Mouse (Mus musculus): ENCODE data around the gene Lta.

The Lta gene

GRCm38 (mm10) chr17:35210593-35210992 is 5.4 kb upstream of the Lta start:
- no peak for DNase-seq (ENCODE audit: low spot score in 2 of 2)

- no peak for DNase-seq (ENCODE audit: low spot score in 2 of 2)
These were observed 4.8 kb upstream of the Lta start for GRCm38 (mm10) chr17:35209785-35210535.

GRCm38 (mm10) chr17:35205380-35205769 is 224 bp upstream of the Lta start:
- no peak for DNase-seq (ENCODE audit: low spot score in 2 of 2)

- DNase-seq (ENCODE audit: low spot score in 2 of 2): no peak
These were observed 2.7 kb downstream of the Lta start for GRCm38 (mm10) chr17:35202442-35202841.

GRCm38 (mm10) chr17:35201787-35202186 is 3.4 kb downstream of the Lta start, which contains the start of gene Tnf:
TSS of gene Tnf (minus strand) at chr17:35202007.
- DNase-seq (ENCODE audit: low spot score in 2 of 2): no peak

- DNase-seq (ENCODE audit: low spot score in 2 of 2): no peak
These were observed 4.0 kb downstream of the Lta start for GRCm38 (mm10) chr17:35201128-35201527.

- no peak for DNase-seq (ENCODE audit: low spot score in 2 of 2)
These were observed 4.8 kb downstream of the Lta start for GRCm38 (mm10) chr17:35200398-35200797.

GRCm38 (mm10) chr17:35198946-35199345 is 6.2 kb downstream of the Lta start:
- no peak for DNase-seq (ENCODE audit: low spot score in 2 of 2)

GRCm38 (mm10) chr17:35198029-35198428 is 7.1 kb downstream of the Lta start:
- DNase-seq (ENCODE audit: low spot score in 2 of 2): no peak

- no peak for DNase-seq (ENCODE audit: low spot score in 2 of 2)
These were observed 8.0 kb downstream of the Lta start for GRCm38 (mm10) chr17:35197126-35197525.

GRCm38 (mm10) chr17:35196321-35196641 is 8.9 kb downstream of the Lta start:
- DNase-seq (ENCODE audit: low spot score in 2 of 2): no peak

GRCm38 (mm10) chr17:35195631-35196320 is 9.4 kb downstream of the Lta start:
- DNase-seq (ENCODE audit: low spot score in 2 of 2): peak; percentile 65 to 76

GRCm38 (mm10) chr17:35194844-35195630 is 10.1 kb downstream of the Lta start:
- no peak for DNase-seq (ENCODE audit: low spot score in 2 of 2)

GRCm38 (mm10) chr17:35193881-35194843 is 11.0 kb downstream of the Lta start, which contains the start of gene Ltb:
TSS of gene Ltb (plus strand) at chr17:35194439.
- DNase-seq (ENCODE audit: low spot score in 2 of 2): no peak

GRCm38 (mm10) chr17:35192924-35193323 is 12.2 kb downstream of the Lta start:
- DNase-seq (ENCODE audit: low spot score in 2 of 2): no peak

- DNase-seq (ENCODE audit: low spot score in 2 of 2): no peak
These were observed 13.4 kb downstream of the Lta start for GRCm38 (mm10) chr17:35191723-35192122.

GRCm38 (mm10) chr17:35190096-35190495 is 15.1 kb downstream of the Lta start:
- no peak for DNase-seq (ENCODE audit: low spot score in 2 of 2)

GRCm38 (mm10) chr17:35189186-35189585 is 16.0 kb downstream of the Lta start:
- DNase-seq (ENCODE audit: low spot score in 2 of 2): no peak

- DNase-seq (ENCODE audit: low spot score in 2 of 2): no peak
These were observed 17.1 kb downstream of the Lta start, which contains the start of gene Lst1 for GRCm38 (mm10) chr17:35187959-35188610. TSS of gene Lst1 (minus strand) at chr17:35188439.

- DNase-seq (ENCODE audit: low spot score in 2 of 2): no peak
These were observed 17.8 kb downstream of the Lta start for GRCm38 (mm10) chr17:35187345-35187744.

GRCm38 (mm10) chr17:35186681-35187080 is 18.5 kb downstream of the Lta start:
- DNase-seq (ENCODE audit: low spot score in 2 of 2): no peak

Measured in frontal cortex, postnatal 10 days (tissue).